Mouse (Mus musculus) MEL (cell line): ENCODE data around the gene Gm4131.

Source experiments
- BHLHE40 ChIP-seq: IDR thresholded peaks from 2 replicates; pipeline ENCODE4 v1.6.1; 2012; ENCODE audit warnings: low read depth, mild to moderate bottlenecking, inconsistent platforms, low read length, improper control_type of control experiment, borderline replicate concordance
- CTCF ChIP-seq, 3 experiments: IDR thresholded peaks in 2 of 3; conservative IDR thresholded peaks in 1 of 3; 2 replicates each; pipeline ENCODE4 v1.5.1; 2011 to 2012; ENCODE audit warnings: low read length in 3 of 3, low read depth in 2 of 3, mild to moderate bottlenecking in 2 of 3, improper control_type of control experiment in 1 of 3, inconsistent platforms in 1 of 3, mixed read lengths in 1 of 3, moderate library complexity in 1 of 3; ENCODE audit not compliant: control insufficient read depth in 1 of 3, insufficient read depth in 1 of 3, poor library complexity in 1 of 3, severe bottlenecking in 1 of 3
- E2F4 ChIP-seq: IDR thresholded peaks from 2 replicates; pipeline ENCODE4 v1.6.1; 2011; ENCODE audit warnings: low read depth, low read length, improper control_type of control experiment, borderline replicate concordance
- GABPA ChIP-seq: IDR thresholded peaks from 2 replicates; pipeline ENCODE4 v1.6.1; 2012; ENCODE audit warnings: low read depth, mild to moderate bottlenecking, inconsistent platforms, low read length, improper control_type of control experiment, moderate library complexity
- GATA1 ChIP-seq: IDR thresholded peaks from 2 replicates; pipeline ENCODE4 v1.6.1; 2011; ENCODE audit warnings: low read depth, low read length, improper control_type of control experiment
- MYC ChIP-seq: IDR thresholded peaks from 2 replicates; pipeline ENCODE4 v1.6.1; 2011; ENCODE audit warnings: low read depth, mild to moderate bottlenecking, low read length, improper control_type of control experiment, moderate library complexity
- POLR2A ChIP-seq, 2 experiments: IDR thresholded peaks; 2 replicates each; pipeline ENCODE4 v1.6.1; 2011 to 2012; ENCODE audit warnings: low read length in 2 of 2, mild to moderate bottlenecking in 2 of 2, control low read depth in 1 of 2, improper control_type of control experiment in 1 of 2, low read depth in 1 of 2, moderate library complexity in 1 of 2; ENCODE audit not compliant: control insufficient read depth in 1 of 2, insufficient read depth in 1 of 2, poor library complexity in 1 of 2
- TBP ChIP-seq: IDR thresholded peaks from 2 replicates; pipeline ENCODE4 v1.8.0; 2011; ENCODE audit warnings: low read depth, low read length, improper control_type of control experiment

DNA sequence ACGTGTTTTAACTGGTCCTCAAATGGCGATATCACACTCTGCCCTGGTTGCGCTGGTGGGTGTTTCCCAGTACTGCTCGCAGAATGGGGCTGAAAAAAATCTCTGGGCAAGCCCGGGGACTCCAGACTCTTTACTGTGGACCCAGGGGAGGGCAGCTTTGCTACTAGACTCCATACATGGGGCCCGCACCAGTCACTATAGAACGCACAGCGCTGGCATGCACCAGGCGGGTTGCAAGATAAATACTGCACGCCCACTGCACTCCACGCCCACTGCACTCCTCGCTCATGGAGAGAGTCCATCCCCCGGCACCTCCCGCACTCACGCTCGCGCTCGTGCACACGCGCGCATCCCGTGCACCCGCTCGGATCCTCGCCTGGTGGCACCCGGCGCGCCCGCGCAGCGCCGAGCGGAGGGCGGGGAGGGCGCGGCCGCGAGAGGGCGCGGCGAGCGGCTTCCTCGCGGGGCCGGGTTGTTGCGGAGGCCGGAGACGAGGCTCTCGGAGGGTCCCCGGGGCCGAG, 11.4 kb downstream of the Gm4131 start, which contains the start of gene Fam124a:
- TF ChIP-seq MYC = no peak
- TF ChIP-seq POLR2A (IDR thresholded peaks at IDR 0.05; ENCODE audit: control insufficient read depth in 1 of 2, insufficient read depth in 1 of 2, low read depth in 1 of 2, low read length in 2 of 2, poor library complexity in 1 of 2) = no peak
- TF ChIP-seq E2F4 = no peak
- TF ChIP-seq BHLHE40 = no peak
- TF ChIP-seq GATA1 = no peak
- no peak for TF ChIP-seq CTCF (IDR thresholded peaks at IDR 0.05 in 2 of 3, conservative IDR thresholded peaks at IDR 0.05 in 1 of 3; ENCODE audit: control insufficient read depth in 1 of 3, insufficient read depth in 1 of 3, low read depth in 2 of 3, low read length in 3 of 3, poor library complexity in 1 of 3, severe bottlenecking in 1 of 3)
- TF ChIP-seq TBP = no peak
- no peak for TF ChIP-seq GABPA
